Mouse (Mus musculus): ENCODE measurements around the gene Mcoln2.

DNA sequence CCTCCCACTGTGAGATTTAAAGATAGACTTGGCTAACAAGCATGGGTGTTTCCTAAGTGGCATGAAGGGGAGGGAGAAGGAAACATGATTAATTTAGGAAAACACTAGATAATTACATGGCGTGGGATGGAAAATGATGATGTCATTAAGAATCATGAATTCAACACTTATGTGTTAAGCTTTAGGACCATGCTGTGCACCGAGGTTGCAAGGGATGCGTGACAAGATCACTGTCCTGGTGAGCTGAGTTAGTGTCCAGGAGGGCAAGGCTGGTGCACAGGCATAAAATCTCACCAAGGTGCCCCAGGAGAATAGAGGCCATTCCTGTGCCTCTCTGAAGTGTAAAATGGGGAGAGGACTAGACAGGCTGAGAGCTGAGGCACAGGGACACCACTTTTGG lies 49.9 kb downstream of the Mcoln2 start:
- TF ChIP-seq POLR2A (IDR thresholded peaks at IDR 0.05; ENCODE audit: low read depth, low read length) (no peak), CTCF (conservative IDR thresholded peaks at IDR 0.05; ENCODE audit: insufficient read depth, insufficient read length, low read depth, low read length) (no peak)
